ENCODE assay signal across 9 mouse cellular contexts in the genomic region with DNA sequence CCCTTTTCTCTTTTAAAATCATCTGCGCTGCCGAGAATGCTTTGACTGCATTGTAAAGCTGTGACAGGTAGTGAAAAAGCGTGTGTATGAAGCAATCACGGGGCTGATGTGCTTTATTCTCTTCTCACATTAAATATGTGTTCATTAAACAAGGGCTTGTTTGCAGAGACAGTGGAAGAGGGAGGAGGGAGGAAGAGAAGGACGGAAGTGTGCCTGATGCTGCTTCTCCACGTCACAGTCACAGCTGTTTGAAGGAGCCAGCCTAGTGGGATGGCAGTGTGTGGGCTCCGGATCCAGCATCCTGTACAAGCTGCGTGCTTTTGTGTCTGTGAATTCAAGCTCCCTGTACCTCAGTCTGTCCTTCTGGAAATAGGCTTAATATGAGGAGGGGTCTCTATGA.
DNase-seq lines count a peak whose midpoint lies in the region; ATAC-seq lines count a peak whose summit lies in the region.
"Had no signal": no experiment of that assay in that cellular context is flagged by ENCODE, and none has a peak within 500 bp of the region (broad histone marks: within the 10 kb centered on the region; RNA-seq: fewer than 3 reads in every experiment).

No protein-coding gene starts in this region.

- no peak overlapping the region for H3K27ac ChIP-seq in neural tube, embryonic 14.5 days (ENCODE audit: low read depth, low read length)
- H3K27ac ChIP-seq in hindbrain, embryonic 15.5 days (replicated peaks), result peak overlapping the region; percentile 41
- no peak overlapping the region for H3K27ac ChIP-seq in kidney, embryonic 16.5 days (ENCODE audit: low read length)
- H3K27ac ChIP-seq: lung, embryonic 15.5 days had no signal

- H3K4me1 ChIP-seq in neural tube, embryonic 14.5 days (ENCODE audit: control insufficient read depth, insufficient read depth, low read length), result peaks cover 5% of the 10 kb centered on the region; the same call in 1 of the 2 replicates
- peaks cover 23% of the 10 kb centered on the region for H3K4me1 ChIP-seq in hindbrain, embryonic 15.5 days (replicated peaks)
- H3K4me1 ChIP-seq in kidney, embryonic 16.5 days (ENCODE audit: insufficient read depth, low read length), result peaks cover 4% of the 10 kb centered on the region; the same call in 1 of the 2 replicates

- H3K27me3 ChIP-seq in neural tube, embryonic 14.5 days (ENCODE audit: control insufficient read depth, insufficient read depth, low read length), result no peaks in the 10 kb centered on the region
- H3K27me3 ChIP-seq in hindbrain, embryonic 15.5 days, result no peaks in the 10 kb centered on the region
- H3K27me3 ChIP-seq in kidney, embryonic 16.5 days (ENCODE audit: insufficient read depth, low read length), result no peaks in the 10 kb centered on the region
- H3K27me3 ChIP-seq: lung, embryonic 15.5 days had no signal

- DNase-seq in neural tube, embryonic 10.5 days (ENCODE audit: extremely low spot score, low spot score), result no peak
- DNase-seq in left cerebral cortex, postnatal 36 days (ENCODE audit: low spot score in 2 of 2), result peak; percentile 49
- no peak for DNase-seq in lung, postnatal 25 days (ENCODE audit: low spot score)
- DNase-seq: gastrocnemius, postnatal 10 days had no signal

- no peak overlapping the region for H3K4me3 ChIP-seq in neural tube, embryonic 14.5 days (ENCODE audit: low read depth, low read length)
- H3K4me3 ChIP-seq in hindbrain, embryonic 15.5 days, result no peak overlapping the region
- no peak overlapping the region for H3K4me3 ChIP-seq in kidney, embryonic 16.5 days (ENCODE audit: low read length)
- H3K4me3 ChIP-seq: lung, embryonic 15.5 days had no signal

- WGBS in neural tube, embryonic 14.5 days, result 51% methylated on average over 8 of the region's 8 CpGs
- WGBS in hindbrain, embryonic 15.5 days, result 29% methylated on average over 8 of the region's 8 CpGs
- 74% methylated on average over 8 of the region's 8 CpGs for WGBS in kidney, embryonic 16.5 days

- no peaks in the 10 kb centered on the region for H3K9me3 ChIP-seq in neural tube, embryonic 14.5 days (ENCODE audit: control insufficient read depth, low read length)
- no peaks in the 10 kb centered on the region for H3K9me3 ChIP-seq in hindbrain, embryonic 15.5 days
- no peaks in the 10 kb centered on the region for H3K9me3 ChIP-seq in kidney, embryonic 16.5 days (ENCODE audit: low read length)
- H3K9me3 ChIP-seq: lung, embryonic 15.5 days had no signal

- intact Hi-C loops in left cerebral cortex, postnatal 36 days (cut with DNase I), result no loop called here

- ATAC-seq in neural tube, embryonic 14.5 days (ENCODE audit: low read depth), result peak; percentile 35; the same call in 1 of the 2 replicates
- no peak for ATAC-seq in hindbrain, embryonic 15.5 days (ENCODE audit: low FRiP score, low read depth)
- ATAC-seq in inflammation-experienced regulatory T-cells, adult 6 months, result no peak
- ATAC-seq in kidney, embryonic 16.5 days (ENCODE audit: low FRiP score, low TSS enrichment), result no peak

- H3K4me2 ChIP-seq in neural tube, embryonic 14.5 days (ENCODE audit: low read depth, low read length), result no peak overlapping the region
- H3K4me2 ChIP-seq in hindbrain, embryonic 15.5 days, result peak overlapping the region; percentile 28
- no peak overlapping the region for H3K4me2 ChIP-seq in kidney, embryonic 16.5 days (replicated peaks; ENCODE audit: low read depth, low read length)
- H3K4me2 ChIP-seq: lung, embryonic 15.5 days had no signal

- H3K36me3 ChIP-seq in neural tube, embryonic 14.5 days (ENCODE audit: control insufficient read depth, insufficient read depth, low read length), result no peaks in the 10 kb centered on the region
- H3K36me3 ChIP-seq in hindbrain, embryonic 15.5 days, result no peaks in the 10 kb centered on the region
- H3K36me3 ChIP-seq in kidney, embryonic 16.5 days (ENCODE audit: insufficient read depth, low read length), result no peaks in the 10 kb centered on the region
- H3K36me3 ChIP-seq: lung, embryonic 15.5 days had no signal

- no peak overlapping the region for H3K9ac ChIP-seq in neural tube, embryonic 14.5 days (replicated peaks; ENCODE audit: low read depth, low read length)
- H3K9ac ChIP-seq in hindbrain, embryonic 15.5 days, result 0 out of 2 replicates have a peak overlapping the region, but pooled peaks have one; percentile 5
- no peak overlapping the region for H3K9ac ChIP-seq in kidney, embryonic 16.5 days (replicated peaks; ENCODE audit: low read length)
- H3K9ac ChIP-seq: lung, embryonic 15.5 days had no signal

Comparison
In these comparisons a context has a peak if more than half of its experiments do, and no peak if none do; other contexts are left out.
1. DNase-seq: peak in left cerebral cortex, postnatal 36 days (2 of 2); none in neural tube, embryonic 10.5 days (single experiment) and lung, postnatal 25 days (single experiment).